Mouse (Mus musculus) E14TG2a.4 (cell line): ENCODE data around the gene Gm42715.

ENCODE experiments used
- CTCF ChIP-seq: conservative IDR thresholded peaks from 2 replicates; pipeline ENCODE4 v1.5.1; 2014; ENCODE audit warnings: low read length
- POU5F1 ChIP-seq: IDR thresholded peaks from 2 replicates; pipeline ENCODE4 v1.6.1; 2014; ENCODE audit warnings: low read length, borderline replicate concordance

GRCm38 (mm10) chr7:127476336-127476735 is 43.0 kb upstream of the Gm42715 start:
- no peak for TF ChIP-seq CTCF
- no peak for TF ChIP-seq POU5F1
